Mouse (Mus musculus): ENCODE data around the gene Tm7sf3. TPM values are rescaled to one million over a fixed set of nuclear protein-coding genes. Genes with fewer than 3 reads are reported as not detected.
A peak's percentile ranks its signal among the peaks of the same experiment; 100 is the strongest.

The Tm7sf3 gene
- polyA plus RNA-seq, 1 experiment from 2014 or later: 47.9 TPM

GRCm38 (mm10) chr6:146611385-146611784, 31.2 kb downstream of the Tm7sf3 start:
- H3K9me3 ChIP-seq (replicated peaks): no peaks in the 10 kb centered on the region
- no peaks in the 10 kb centered on the region for H3K4me1 ChIP-seq
- H3K36me3 ChIP-seq: peaks cover 80% of the 10 kb centered on the region
- no peak for ATAC-seq (ENCODE audit: insufficient number of reproducible peaks, low FRiP score, low TSS enrichment, low read depth)
- H3K4me3 ChIP-seq (replicated peaks): no peak overlapping the region
- H3K27me3 ChIP-seq: no peaks in the 10 kb centered on the region
- 92% methylated on average over 6 of the region's 6 CpGs for WGBS
- no peak overlapping the region for H3K9ac ChIP-seq
- H3K27ac ChIP-seq (replicated peaks): no peak overlapping the region
- no peak overlapping the region for H3K4me2 ChIP-seq (replicated peaks)

DNA sequence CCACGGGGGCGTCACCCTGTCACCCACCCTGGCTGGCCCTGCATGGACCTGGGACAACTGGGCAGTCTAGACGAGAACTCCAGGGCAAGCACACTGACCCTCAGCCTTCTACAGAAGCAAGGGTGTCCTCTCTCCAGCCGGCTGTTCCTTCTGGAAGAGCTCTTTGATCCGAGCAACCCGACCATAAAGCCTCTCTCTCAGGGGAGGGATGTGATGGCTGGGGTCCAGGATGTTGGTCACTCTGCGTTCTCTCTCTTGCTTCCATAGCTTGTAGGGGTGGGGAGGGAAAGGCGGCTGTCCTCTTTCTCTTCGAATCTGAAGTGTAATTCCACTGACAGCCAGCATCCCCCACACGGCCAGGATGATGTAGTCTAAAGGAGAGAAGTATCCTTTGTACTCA, 39.0 kb downstream of the Tm7sf3 start:
- ATAC-seq (ENCODE audit: insufficient number of reproducible peaks, low FRiP score, low TSS enrichment, low read depth): no peak
- H3K9ac ChIP-seq: no peak overlapping the region
- no peak overlapping the region for H3K4me3 ChIP-seq (replicated peaks)
- H3K27me3 ChIP-seq: no peaks in the 10 kb centered on the region
- WGBS: 85% methylated on average over 10 of the region's 10 CpGs
- peaks cover 76% of the 10 kb centered on the region for H3K36me3 ChIP-seq
- H3K9me3 ChIP-seq (replicated peaks): no peaks in the 10 kb centered on the region
- no peaks in the 10 kb centered on the region for H3K4me1 ChIP-seq
- no peak overlapping the region for H3K27ac ChIP-seq (replicated peaks)
- no peak overlapping the region for H3K4me2 ChIP-seq (replicated peaks)

- H3K27ac ChIP-seq (replicated peaks): no peak overlapping the region
- 84% methylated on average over 4 of the region's 4 CpGs for WGBS
- no peaks in the 10 kb centered on the region for H3K27me3 ChIP-seq
- H3K36me3 ChIP-seq: peaks cover 74% of the 10 kb centered on the region
- no peak overlapping the region for H3K9ac ChIP-seq
- no peaks in the 10 kb centered on the region for H3K4me1 ChIP-seq
- H3K4me2 ChIP-seq (replicated peaks): no peak overlapping the region
- H3K4me3 ChIP-seq (replicated peaks): no peak overlapping the region
- no peak for ATAC-seq (ENCODE audit: insufficient number of reproducible peaks, low FRiP score, low TSS enrichment, low read depth)
- no peaks in the 10 kb centered on the region for H3K9me3 ChIP-seq (replicated peaks)
Observed at GRCm38 (mm10) chr6:146602601-146603000, 40.0 kb downstream of the Tm7sf3 start.

DNA sequence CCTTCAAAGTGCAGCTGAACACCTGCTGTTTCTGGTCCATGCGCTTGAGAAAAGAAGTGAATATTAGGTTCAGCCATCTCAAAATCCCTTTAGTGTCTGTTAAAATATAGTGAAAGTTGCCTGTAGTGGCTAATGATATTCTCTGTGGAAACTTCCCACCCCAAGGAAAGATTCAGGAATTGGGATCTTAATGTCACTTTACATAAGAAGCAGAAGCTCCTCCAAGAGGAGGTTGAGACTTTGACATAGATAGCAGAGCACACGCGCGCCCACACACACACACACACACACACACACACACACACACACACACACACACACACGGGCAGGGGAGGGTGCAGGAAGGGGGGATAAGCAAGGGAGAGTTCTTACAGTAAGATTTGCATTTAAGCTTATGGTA, 57.5 kb downstream of the Tm7sf3 start:
- Histone ChIP-seq H3K9ac (no peak overlapping the region), H3K27ac (replicated peaks) (no peak overlapping the region), H3K9me3 (replicated peaks) (no peaks in the 10 kb centered on the region), H3K4me3 (replicated peaks) (no peak overlapping the region), H3K27me3 (no peaks in the 10 kb centered on the region), H3K4me1 (no peaks in the 10 kb centered on the region), H3K36me3 (peaks cover 36% of the 10 kb centered on the region), H3K4me2 (replicated peaks) (no peak overlapping the region)
- 90% methylated on average over 4 of the region's 5 CpGs for WGBS
- ATAC-seq (ENCODE audit: insufficient number of reproducible peaks, low FRiP score, low TSS enrichment, low read depth): no peak

- Histone ChIP-seq H3K9ac (no peak overlapping the region), H3K27ac (replicated peaks) (no peak overlapping the region), H3K9me3 (replicated peaks) (no peaks in the 10 kb centered on the region), H3K4me2 (replicated peaks) (no peak overlapping the region), H3K4me3 (replicated peaks) (no peak overlapping the region), H3K36me3 (peaks cover 21% of the 10 kb centered on the region), H3K27me3 (no peaks in the 10 kb centered on the region), H3K4me1 (peaks cover 7% of the 10 kb centered on the region; the same call in 1 of the 2 replicates)
- ATAC-seq (ENCODE audit: insufficient number of reproducible peaks, low FRiP score, low TSS enrichment, low read depth): no peak
- 69% methylated on average over 2 of the region's 2 CpGs for WGBS
Observed at GRCm38 (mm10) chr6:146583366-146584046, 59.1 kb downstream of the Tm7sf3 start.

DNA sequence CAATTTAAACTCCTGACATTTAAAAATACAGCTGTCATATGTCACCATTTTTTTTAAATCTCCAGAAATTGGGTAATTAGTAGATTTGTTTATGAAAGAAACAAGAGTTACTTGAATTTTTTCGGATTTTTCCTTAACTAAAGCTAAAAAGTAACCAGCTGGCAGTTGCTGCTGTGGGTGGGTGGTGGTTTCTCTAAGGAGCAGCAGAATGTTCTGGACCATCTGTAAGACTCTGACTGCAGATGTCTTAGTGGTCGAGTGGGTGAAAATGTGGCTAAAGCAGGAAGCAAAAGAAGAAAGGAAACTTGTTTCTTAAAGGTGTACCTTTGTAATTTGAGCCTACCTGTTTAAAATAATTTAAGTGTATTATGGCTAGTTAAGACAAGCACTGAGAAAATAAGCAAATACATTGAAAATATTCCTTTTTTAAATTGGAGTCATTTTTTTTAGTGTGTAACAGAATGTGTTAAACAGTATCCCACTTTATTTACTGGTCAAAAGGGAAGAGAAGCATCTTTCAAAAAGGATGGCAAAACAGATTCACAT, 62.2 kb downstream of the Tm7sf3 start:
- Histone ChIP-seq H3K4me3 (replicated peaks) (no peak overlapping the region), H3K27me3 (no peaks in the 10 kb centered on the region), H3K4me2 (replicated peaks) (no peak overlapping the region), H3K36me3 (peaks cover under 1% of the 10 kb centered on the region), H3K9me3 (replicated peaks) (no peaks in the 10 kb centered on the region), H3K27ac (replicated peaks) (no peak overlapping the region), H3K9ac (no peak overlapping the region), H3K4me1 (peaks cover 20% of the 10 kb centered on the region)
- WGBS: 14% methylated on average over 2 of the region's 2 CpGs
- no peak for ATAC-seq (ENCODE audit: insufficient number of reproducible peaks, low FRiP score, low TSS enrichment, low read depth)

DNA sequence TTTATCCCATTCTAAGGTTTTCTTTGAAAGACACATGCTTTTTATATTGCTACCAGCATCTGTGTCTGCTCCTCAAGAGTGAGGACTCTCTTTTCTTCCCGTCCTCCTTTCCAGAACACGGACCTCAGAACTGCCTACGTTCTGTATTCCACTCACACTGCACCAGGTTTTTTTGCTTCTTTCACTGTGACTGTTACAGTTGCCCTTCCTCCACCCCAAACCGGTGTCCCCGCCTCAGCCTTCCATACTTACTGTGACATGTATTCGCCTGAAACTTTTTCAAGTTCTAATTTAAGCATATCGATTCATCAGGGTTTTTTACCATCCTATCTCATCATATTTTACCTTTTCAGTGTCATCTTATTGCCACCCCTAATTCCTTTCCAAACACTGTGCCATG, 64.0 kb downstream of the Tm7sf3 start:
- H3K36me3 ChIP-seq: no peaks in the 10 kb centered on the region
- no peaks in the 10 kb centered on the region for H3K27me3 ChIP-seq
- H3K27ac ChIP-seq (replicated peaks): peak overlapping the region; percentile 98
- WGBS: 4% methylated on average over 7 of the region's 7 CpGs
- H3K9me3 ChIP-seq (replicated peaks): no peaks in the 10 kb centered on the region
- H3K9ac ChIP-seq: peak overlapping the region; percentile 81
- H3K4me3 ChIP-seq (replicated peaks): peak overlapping the region; percentile 77
- no peak for ATAC-seq (ENCODE audit: insufficient number of reproducible peaks, low FRiP score, low TSS enrichment, low read depth)
- H3K4me1 ChIP-seq: peaks cover 20% of the 10 kb centered on the region
- H3K4me2 ChIP-seq (replicated peaks): peak overlapping the region; percentile 66

DNA sequence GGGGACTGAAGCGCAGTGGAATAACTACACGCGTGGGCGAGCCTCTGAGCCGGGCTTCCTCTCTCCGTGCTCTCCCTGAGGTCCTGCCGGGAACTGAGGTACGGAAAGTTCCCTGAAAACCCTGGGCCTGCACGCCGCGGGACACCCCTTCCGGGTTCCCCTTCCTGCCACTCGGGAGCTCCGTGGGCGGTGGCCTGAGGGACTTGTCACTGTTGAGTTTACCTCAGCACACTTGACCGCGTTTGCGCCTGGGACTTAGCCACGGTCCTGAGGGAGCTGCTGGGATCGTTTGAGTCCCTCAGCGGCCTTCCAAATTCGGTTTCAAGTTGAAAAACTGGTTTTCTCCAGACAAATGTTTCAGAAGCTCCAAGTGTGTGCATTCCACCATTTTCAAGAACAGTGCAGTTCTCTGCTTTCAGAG, 64.5 kb downstream of the Tm7sf3 start:
- Histone ChIP-seq H3K9ac (peak overlapping the region; percentile 81), H3K4me2 (replicated peaks) (peak overlapping the region; percentile 66), H3K27me3 (no peaks in the 10 kb centered on the region), H3K36me3 (no peaks in the 10 kb centered on the region), H3K27ac (replicated peaks) (peak overlapping the region; percentile 98), H3K4me3 (replicated peaks) (peak overlapping the region; percentile 77), H3K9me3 (replicated peaks) (no peaks in the 10 kb centered on the region), H3K4me1 (peaks cover 20% of the 10 kb centered on the region)
- peak; percentile 56 for ATAC-seq (ENCODE audit: insufficient number of reproducible peaks, low FRiP score, low TSS enrichment, low read depth)
- under 1% methylated on average over 22 of the region's 22 CpGs for WGBS

DNA sequence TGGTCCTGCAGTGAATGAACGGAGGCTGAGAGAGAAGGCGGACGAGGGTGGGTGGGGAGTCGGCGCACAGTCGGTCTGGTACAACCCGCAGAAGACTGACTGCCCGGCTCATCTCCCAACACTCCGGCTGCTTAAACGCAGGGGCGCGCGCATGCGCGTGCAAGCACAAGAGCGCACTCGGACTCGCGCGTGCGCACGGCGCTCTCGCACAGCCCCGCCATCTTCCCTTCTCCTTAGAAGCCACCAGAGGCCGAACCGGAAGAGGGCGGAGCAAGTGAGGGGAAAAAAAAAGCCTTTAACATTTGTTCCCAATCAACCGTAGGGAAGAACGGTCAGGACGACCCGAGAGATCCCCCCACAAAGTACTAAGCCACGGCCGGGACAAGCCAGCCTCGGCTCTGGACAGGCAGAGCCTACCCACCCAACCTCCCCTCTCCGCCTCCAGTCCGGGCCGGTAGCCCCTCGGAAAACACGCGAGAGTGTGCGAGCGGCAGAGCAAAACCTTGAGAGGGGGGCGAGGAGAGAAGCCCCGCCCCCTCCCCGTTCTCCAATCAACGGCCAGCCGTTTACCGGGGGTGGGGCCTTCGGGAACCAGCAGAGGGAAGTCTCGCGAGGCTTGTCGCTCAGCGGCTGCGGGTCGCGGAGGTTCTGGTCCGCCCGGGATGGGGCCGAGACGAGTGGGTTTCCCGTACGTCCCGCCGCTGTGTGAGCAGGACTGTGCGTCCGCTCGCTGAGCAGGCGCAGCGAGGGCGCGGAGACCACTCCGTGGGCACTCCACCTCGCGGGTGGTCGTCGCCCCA, 65.1 kb downstream of the Tm7sf3 start, which contains the start of gene Ints13:
Ints13 (minus strand) TSS at position 526 of the 800 bp plus-strand sequence.
- Histone ChIP-seq H3K27ac (replicated peaks) (peak within 1 kb of the TSS; percentile 98), H3K4me1 (peaks cover 20% of the 10 kb centered on the region), H3K9me3 (replicated peaks) (no peaks in the 10 kb centered on the region), H3K27me3 (no peaks in the 10 kb centered on the region), H3K4me3 (replicated peaks) (peak within 1 kb of the TSS; percentile 77), H3K4me2 (replicated peaks) (peak within 1 kb of the TSS; percentile 68), H3K36me3 (no peaks in the 10 kb centered on the region), H3K9ac (peak within 1 kb of the TSS; percentile 81)
- WGBS: under 1% methylated on average over 77 of the region's 77 CpGs
- peak; percentile 95 for ATAC-seq (ENCODE audit: insufficient number of reproducible peaks, low FRiP score, low TSS enrichment, low read depth)

GRCm38 (mm10) chr6:146576903-146577302, 65.7 kb downstream of the Tm7sf3 start, which contains the start of gene Fgfr1op2:
Fgfr1op2 (plus strand) TSS chr6:146577203.
- no peaks in the 10 kb centered on the region for H3K27me3 ChIP-seq
- under 1% methylated on average over 13 of the region's 13 CpGs for WGBS
- H3K4me3 ChIP-seq (replicated peaks): peak within 1 kb of the TSS; percentile 77
- H3K4me2 ChIP-seq (replicated peaks): peak within 1 kb of the TSS; percentile 68
- H3K4me1 ChIP-seq: peaks cover 20% of the 10 kb centered on the region
- H3K27ac ChIP-seq (replicated peaks): peak within 1 kb of the TSS; percentile 98
- H3K9ac ChIP-seq: peak within 1 kb of the TSS; percentile 81
- no peak for ATAC-seq (ENCODE audit: insufficient number of reproducible peaks, low FRiP score, low TSS enrichment, low read depth)
- H3K36me3 ChIP-seq: no peaks in the 10 kb centered on the region
- no peaks in the 10 kb centered on the region for H3K9me3 ChIP-seq (replicated peaks)

GRCm38 (mm10) chr6:146572073-146572472, 70.6 kb downstream of the Tm7sf3 start:
- no peak for ATAC-seq (ENCODE audit: insufficient number of reproducible peaks, low FRiP score, low TSS enrichment, low read depth)
- no peak overlapping the region for H3K9ac ChIP-seq
- no peaks in the 10 kb centered on the region for H3K9me3 ChIP-seq (replicated peaks)
- no peak overlapping the region for H3K4me3 ChIP-seq (replicated peaks)
- no peaks in the 10 kb centered on the region for H3K36me3 ChIP-seq
- H3K4me1 ChIP-seq: peaks cover 12% of the 10 kb centered on the region
- no peak overlapping the region for H3K27ac ChIP-seq (replicated peaks)
- H3K4me2 ChIP-seq (replicated peaks): no peak overlapping the region
- H3K27me3 ChIP-seq: no peaks in the 10 kb centered on the region

All from embryonic facial prominence, embryonic 15.5 days (tissue).